Mouse (Mus musculus): Measurements from ENCODE around the gene Gorasp2.

DNA sequence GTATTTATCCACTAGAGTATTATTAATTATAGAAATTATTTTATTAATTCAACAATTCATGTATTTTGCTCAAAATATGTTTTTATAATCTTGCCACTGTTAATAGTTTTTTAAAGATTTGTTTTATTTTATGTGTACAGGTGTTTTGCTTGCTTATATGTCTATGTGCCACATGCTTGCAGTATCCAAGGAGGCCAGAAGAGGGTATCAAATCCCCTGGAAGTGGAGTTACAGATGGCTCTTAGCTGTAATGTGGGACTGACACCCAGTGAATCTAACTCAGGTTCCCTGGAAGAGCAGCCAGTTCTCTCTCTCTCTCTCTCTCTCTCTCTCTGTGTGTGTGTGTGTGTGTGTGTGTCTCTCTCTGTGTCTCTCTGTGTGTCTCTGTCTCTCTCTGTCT is 20.4 kb upstream of the Gorasp2 start:
- TF ChIP-seq MAFK (IDR thresholded peaks at IDR 0.05; ENCODE audit: insufficient read depth, low read depth, low read length) (no peak), CHD2 (IDR thresholded peaks at IDR 0.05; ENCODE audit: low read depth, low read length) (no peak), ZC3H11A (IDR thresholded peaks at IDR 0.05; ENCODE audit: borderline replicate concordance, low read depth, low read length) (no peak), ZNF384 (IDR thresholded peaks at IDR 0.05; ENCODE audit: low read depth, low read length) (no peak)

Measured in ES-E14 (cell line).